Mouse (Mus musculus): ENCODE results near the gene Ldb3. TPM values are rescaled to one million over a fixed set of nuclear protein-coding genes. Genes with fewer than 3 reads are reported as not detected.

Gene Ldb3
- polyA plus RNA-seq, 1 experiment, result 1.1 TPM

DNA sequence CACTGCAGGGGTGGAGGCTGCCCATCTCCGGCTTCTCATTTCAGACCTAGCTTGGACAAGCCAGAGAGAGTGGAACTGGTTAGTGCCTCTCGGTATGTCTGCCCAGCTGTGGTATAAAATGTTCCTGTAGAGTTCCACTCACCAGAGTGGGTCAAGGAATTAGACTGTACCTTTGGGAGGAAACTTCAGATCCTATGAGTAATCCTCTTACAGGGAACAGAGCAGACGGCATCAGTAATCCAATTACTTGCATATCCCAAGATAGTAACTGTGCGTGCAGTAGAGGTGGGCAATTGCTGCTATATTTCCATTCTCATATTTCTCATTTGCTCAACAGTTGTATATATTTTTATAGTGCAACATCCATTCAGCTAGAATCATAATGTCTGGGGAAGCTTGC is 23.1 kb upstream of the Ldb3 start:
- H3K4me1 ChIP-seq (ENCODE audit: control insufficient read depth, insufficient read depth, low read length), result no peaks in the 10 kb centered on the region; the same call in 1 of the 2 replicates
- WGBS, result 89% methylated on average over 4 of the region's 4 CpGs
- no peak overlapping the region for H3K4me3 ChIP-seq (replicated peaks; ENCODE audit: control insufficient read depth, low read depth, low read length)
- TF ChIP-seq CTCF (IDR thresholded peaks at IDR 0.05; ENCODE audit: control insufficient read depth, insufficient read depth, low read length) (no peak), POLR2A (IDR thresholded peaks at IDR 0.05; ENCODE audit: borderline replicate concordance, control insufficient read depth, low read depth, low read length) (no peak)
- no peak overlapping the region for H3K27ac ChIP-seq (ENCODE audit: control insufficient read depth, insufficient read depth, low read depth, low read length, poor library complexity)

DNA sequence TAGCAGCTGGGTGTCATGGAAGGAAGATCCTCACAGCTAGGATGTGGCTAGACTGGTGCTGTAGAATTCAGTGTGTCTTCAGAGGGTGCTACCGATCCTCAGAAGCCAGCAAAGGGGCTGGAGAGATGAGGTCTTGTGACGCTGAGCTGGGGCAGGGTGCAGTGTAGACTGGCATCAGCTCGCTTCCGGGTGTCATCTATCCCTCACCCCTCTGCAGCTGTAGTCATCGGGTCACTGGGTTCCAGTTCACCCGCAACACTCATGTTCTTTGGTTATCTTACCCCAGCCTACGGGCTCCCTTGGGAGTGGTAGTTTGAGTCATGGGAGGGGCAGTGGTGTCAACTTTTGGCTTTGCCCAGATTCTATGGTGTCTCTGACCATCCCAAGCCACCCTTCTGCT is 13.4 kb upstream of the Ldb3 start:
- WGBS, result 87% methylated on average over 7 of the region's 7 CpGs
- H3K4me1 ChIP-seq (ENCODE audit: control insufficient read depth, insufficient read depth, low read length), result no peaks in the 10 kb centered on the region
- no peak overlapping the region for H3K27ac ChIP-seq (ENCODE audit: control insufficient read depth, insufficient read depth, low read depth, low read length, poor library complexity)
- no peak overlapping the region for H3K4me3 ChIP-seq (replicated peaks; ENCODE audit: control insufficient read depth, low read depth, low read length)
- no peak for TF ChIP-seq POLR2A (IDR thresholded peaks at IDR 0.05; ENCODE audit: borderline replicate concordance, control insufficient read depth, low read depth, low read length)
- no peak for TF ChIP-seq CTCF (IDR thresholded peaks at IDR 0.05; ENCODE audit: control insufficient read depth, insufficient read depth, low read length)

DNA sequence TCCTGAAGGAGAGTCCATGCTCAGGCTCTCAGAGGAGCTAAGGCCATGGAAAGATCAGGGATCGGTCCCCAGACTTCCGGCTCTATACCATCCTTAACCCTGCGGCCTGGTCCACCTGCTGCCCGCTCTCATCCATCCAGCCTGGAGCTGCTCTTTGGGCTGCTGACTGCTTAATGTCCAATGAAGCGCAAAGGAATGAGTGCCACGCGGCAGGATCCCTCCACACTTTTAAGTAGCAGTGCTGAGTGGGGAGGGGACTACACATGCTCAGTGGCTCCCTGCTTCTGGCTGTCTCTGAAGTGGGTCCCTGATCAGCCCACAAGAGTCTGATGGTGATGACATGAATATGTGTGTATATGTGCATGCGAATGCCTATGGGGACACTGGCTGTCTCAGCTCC is 11.5 kb upstream of the Ldb3 start, which contains the start of gene Opn4:
Opn4 (minus strand) TSS at position 202 of the 400 bp plus-strand sequence.
- H3K4me1 ChIP-seq (ENCODE audit: control insufficient read depth, insufficient read depth, low read length), result no peaks in the 10 kb centered on the region
- TF ChIP-seq POLR2A (IDR thresholded peaks at IDR 0.05; ENCODE audit: borderline replicate concordance, control insufficient read depth, low read depth, low read length) (no peak), CTCF (IDR thresholded peaks at IDR 0.05; ENCODE audit: control insufficient read depth, insufficient read depth, low read length) (no peak)
- WGBS, result 88% methylated on average over 8 of the region's 8 CpGs
- H3K27ac ChIP-seq (ENCODE audit: control insufficient read depth, insufficient read depth, low read depth, low read length, poor library complexity), result no peak within 1 kb of the TSS
- H3K4me3 ChIP-seq (replicated peaks; ENCODE audit: control insufficient read depth, low read depth, low read length), result no peak within 1 kb of the TSS

DNA sequence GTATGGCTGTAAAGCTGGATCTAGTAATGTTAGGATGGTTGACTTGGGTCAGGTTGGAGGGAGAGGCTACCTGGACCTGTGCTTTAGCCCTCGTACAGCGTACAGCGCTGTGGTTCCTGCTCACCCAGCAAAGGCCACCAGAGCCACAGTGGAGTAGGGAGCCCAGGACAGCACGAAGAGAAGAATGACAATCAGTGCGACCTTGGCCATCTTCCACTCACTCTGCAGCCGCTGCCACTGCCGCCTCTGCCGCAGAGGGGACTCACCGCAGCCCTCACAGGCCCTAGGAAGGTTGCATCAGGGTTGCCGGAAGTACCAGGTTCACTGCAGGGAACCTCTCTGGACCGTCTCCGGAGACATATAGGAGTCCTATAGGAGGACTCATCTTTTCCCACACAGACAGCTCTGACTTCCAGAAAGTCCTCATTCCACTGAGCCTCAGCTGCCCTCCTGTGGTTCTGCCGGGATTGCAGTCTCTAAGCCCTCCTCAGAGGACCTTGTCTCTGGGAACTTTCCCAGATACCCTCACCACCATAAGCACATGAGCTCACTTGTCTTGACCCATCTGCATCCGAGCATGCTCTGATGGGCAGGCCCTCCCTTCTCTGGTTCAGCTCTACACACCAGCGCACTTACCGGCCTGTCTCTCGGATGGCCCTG is 7.2 kb upstream of the Ldb3 start:
- no peak overlapping the region for H3K4me3 ChIP-seq (replicated peaks; ENCODE audit: control insufficient read depth, low read depth, low read length)
- TF ChIP-seq POLR2A (IDR thresholded peaks at IDR 0.05; ENCODE audit: borderline replicate concordance, control insufficient read depth, low read depth, low read length) (no peak), CTCF (IDR thresholded peaks at IDR 0.05; ENCODE audit: control insufficient read depth, insufficient read depth, low read length) (no peak)
- WGBS, result 78% methylated on average over 17 of the region's 17 CpGs
- no peaks in the 10 kb centered on the region for H3K4me1 ChIP-seq (ENCODE audit: control insufficient read depth, insufficient read depth, low read length)
- no peak overlapping the region for H3K27ac ChIP-seq (ENCODE audit: control insufficient read depth, insufficient read depth, low read depth, low read length, poor library complexity)

DNA sequence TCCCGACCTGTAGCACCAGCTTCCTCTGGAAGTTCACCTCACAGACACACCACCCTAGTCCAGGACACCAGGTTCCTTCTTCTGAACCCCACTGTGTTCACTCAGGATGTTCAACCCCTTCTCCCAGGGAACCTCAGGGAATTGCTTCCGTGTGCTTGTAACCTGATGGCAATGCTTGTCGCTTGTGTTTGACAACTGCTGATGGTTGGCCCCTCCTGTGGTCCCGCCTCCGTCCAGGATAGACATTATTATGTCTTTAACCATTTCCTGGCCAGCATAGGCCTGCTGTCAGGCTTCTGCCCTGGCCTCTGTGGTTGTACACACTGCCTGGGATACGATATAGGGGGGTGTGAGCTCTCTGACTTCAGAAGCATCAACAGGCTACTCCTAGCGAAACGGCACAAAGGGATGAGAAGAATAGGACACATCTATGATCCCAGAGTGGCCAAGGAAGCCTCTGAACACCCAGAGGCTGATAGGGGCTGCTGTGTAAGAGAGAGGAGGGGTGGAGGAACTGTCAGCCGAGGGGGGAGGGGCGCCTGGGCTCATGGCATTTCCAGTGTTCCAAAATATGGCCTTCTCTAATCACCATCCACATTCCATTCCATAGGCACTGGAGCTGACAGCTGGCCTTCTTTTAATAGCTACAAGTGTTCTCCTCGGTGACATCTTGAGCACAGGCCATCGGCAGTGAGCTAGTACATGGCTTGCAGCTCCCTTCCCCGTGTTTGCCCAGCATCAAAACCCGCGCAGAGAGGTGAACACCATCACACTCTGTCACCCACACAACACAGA is 3.5 kb upstream of the Ldb3 start:
- H3K4me1 ChIP-seq (ENCODE audit: control insufficient read depth, insufficient read depth, low read length), result no peaks in the 10 kb centered on the region
- no peak overlapping the region for H3K4me3 ChIP-seq (replicated peaks; ENCODE audit: control insufficient read depth, low read depth, low read length)
- TF ChIP-seq POLR2A (IDR thresholded peaks at IDR 0.05; ENCODE audit: borderline replicate concordance, control insufficient read depth, low read depth, low read length) (no peak), CTCF (IDR thresholded peaks at IDR 0.05; ENCODE audit: control insufficient read depth, insufficient read depth, low read length) (no peak)
- WGBS, result 82% methylated on average over 15 of the region's 15 CpGs
- no peak overlapping the region for H3K27ac ChIP-seq (ENCODE audit: control insufficient read depth, insufficient read depth, low read depth, low read length, poor library complexity)

DNA sequence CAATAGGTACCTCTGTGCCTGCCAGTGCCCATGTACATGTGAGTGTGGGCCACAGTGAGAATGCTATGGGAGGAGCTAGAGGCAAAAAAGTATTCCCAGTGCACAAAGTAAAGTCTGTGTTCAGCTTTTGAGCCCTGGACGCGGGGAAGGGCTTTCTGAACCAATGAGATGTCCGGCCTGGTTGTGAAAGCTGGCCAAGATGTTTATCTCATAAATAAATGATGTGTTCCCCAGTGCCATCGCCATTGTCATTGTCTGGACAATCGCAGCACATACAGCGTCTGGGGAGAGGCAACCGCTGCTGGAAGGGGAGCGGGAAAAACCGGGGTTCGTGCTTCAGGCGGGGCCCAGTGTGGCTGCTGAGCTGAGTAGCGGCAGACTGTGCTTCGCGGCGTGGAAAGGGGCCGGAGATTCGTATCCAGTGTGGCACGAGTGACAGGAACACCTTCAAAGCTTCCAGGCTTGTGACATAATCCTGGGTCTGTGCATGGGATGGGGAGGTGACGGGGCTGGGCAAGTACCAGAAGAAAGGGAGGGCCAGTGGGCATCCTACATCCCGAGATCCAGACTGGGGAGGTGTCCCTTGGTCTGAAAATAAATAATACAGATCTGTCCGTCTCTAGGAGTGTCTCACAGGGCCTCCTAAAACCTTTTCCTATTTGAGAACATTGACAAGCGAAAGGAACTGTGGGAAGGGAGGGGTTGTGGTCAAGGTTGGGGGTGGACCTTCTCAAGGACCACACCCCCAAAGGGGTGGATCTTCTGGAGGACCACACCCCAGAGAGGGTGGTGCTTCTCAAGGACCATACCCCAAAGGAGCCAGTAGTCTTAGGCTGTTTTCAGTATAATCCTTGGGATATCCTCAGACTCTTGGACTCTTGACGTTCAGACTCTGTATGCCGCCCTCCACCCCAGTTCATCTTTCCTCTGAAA is 2.5 kb upstream of the Ldb3 start:
- Histone ChIP-seq H3K4me1 (ENCODE audit: control insufficient read depth, insufficient read depth, low read length) (no peaks in the 10 kb centered on the region), H3K27ac (ENCODE audit: control insufficient read depth, insufficient read depth, low read depth, low read length, poor library complexity) (no peak overlapping the region), H3K4me3 (replicated peaks; ENCODE audit: control insufficient read depth, low read depth, low read length) (no peak overlapping the region)
- WGBS, result 74% methylated on average over 24 of the region's 24 CpGs
- TF ChIP-seq CTCF (IDR thresholded peaks at IDR 0.05; ENCODE audit: control insufficient read depth, insufficient read depth, low read length) (no peak), POLR2A (IDR thresholded peaks at IDR 0.05; ENCODE audit: borderline replicate concordance, control insufficient read depth, low read depth, low read length) (no peak)

DNA sequence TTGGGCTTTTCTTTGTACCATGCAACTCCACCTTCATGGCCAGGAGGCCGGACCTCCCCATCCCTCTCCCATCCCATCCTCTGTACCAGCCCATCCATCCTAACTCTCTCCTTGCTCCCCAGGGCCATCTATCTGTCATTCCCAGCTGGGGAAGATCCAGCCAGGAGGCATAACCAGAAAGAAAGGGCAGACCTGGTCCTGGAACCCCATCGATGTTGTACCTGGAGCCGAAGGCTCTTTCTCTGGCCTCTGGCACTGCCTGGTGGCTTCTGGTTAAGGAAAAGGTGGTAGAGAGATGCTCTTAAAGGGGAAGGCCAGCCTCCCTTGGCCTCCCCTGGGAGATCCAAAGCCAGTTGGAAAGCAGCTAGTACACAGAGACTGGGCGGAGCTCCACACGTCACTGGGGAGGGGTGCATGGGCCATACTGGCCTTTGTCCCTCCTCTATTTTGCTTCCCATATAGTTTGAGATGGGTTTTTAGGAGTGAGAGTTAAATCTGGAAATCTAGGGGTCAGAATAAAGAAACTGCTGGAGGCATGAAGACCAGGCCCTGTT is 1.6 kb upstream of the Ldb3 start:
- Histone ChIP-seq H3K27ac (ENCODE audit: control insufficient read depth, insufficient read depth, low read depth, low read length, poor library complexity) (no peak overlapping the region), H3K4me1 (ENCODE audit: control insufficient read depth, insufficient read depth, low read length) (no peaks in the 10 kb centered on the region), H3K4me3 (replicated peaks; ENCODE audit: control insufficient read depth, low read depth, low read length) (no peak overlapping the region)
- 88% methylated on average over 5 of the region's 5 CpGs for WGBS
- TF ChIP-seq CTCF (IDR thresholded peaks at IDR 0.05; ENCODE audit: control insufficient read depth, insufficient read depth, low read length) (no peak), POLR2A (IDR thresholded peaks at IDR 0.05; ENCODE audit: borderline replicate concordance, control insufficient read depth, low read depth, low read length) (no peak)

Measured in bone marrow, adult 2 months (tissue).